Mouse (Mus musculus): ENCODE measurements around the gene Fam83g.

- TF ChIP-seq POLR2A (IDR thresholded peaks at IDR 0.05; ENCODE audit: borderline replicate concordance, extremely low read depth, insufficient read depth, insufficient read length, poor library complexity, severe bottlenecking) (no peak), CTCF (IDR thresholded peaks at IDR 0.05; ENCODE audit: borderline replicate concordance, extremely low read depth, insufficient read depth, insufficient read length) (no peak)
These were observed 48.8 kb downstream of the Fam83g start for GRCm38 (mm10) chr11:61732672-61733071.
